Mouse (Mus musculus) midbrain, embryonic 11.5 days (tissue): ENCODE results near the gene Galnt17. TPM values are rescaled to one million over a fixed set of nuclear protein-coding genes. Genes with fewer than 3 reads are reported as not detected.
A peak's percentile ranks its signal among the peaks of the same experiment; 100 is the strongest.

Source experiments
- ATAC-seq: fragments of 200-750 bp; cut with Nextera tagmentation; 2 replicates; pipeline ENCODE4 v1.8.0; 2017; ENCODE audit warnings: moderate TSS enrichment, moderate library complexity; ENCODE audit not compliant: low FRiP score
- DNase-seq: peaks from one replicate; pipeline ENCODE4 v3.0.0; 2015; ENCODE audit warnings: low spot score; ENCODE audit errors: missing footprints
- H3K27ac ChIP-seq: fragments of 300-500 bp; sonication (generic); 2 replicates; pipeline ENCODE4 v1.5.1; 2014; ENCODE audit warnings: low read depth, low read length
- H3K27me3 ChIP-seq: fragments of 300-500 bp; sonication (generic); 2 replicates; pipeline ENCODE4 v1.6.1; 2014; ENCODE audit warnings: mild to moderate bottlenecking, low read length, moderate library complexity, mixed read lengths; ENCODE audit not compliant: control insufficient read depth, insufficient read depth
- H3K36me3 ChIP-seq: fragments of 300-500 bp; sonication (generic); 2 replicates; pipeline ENCODE4 v1.6.1; 2014; ENCODE audit warnings: mild to moderate bottlenecking, low read length, moderate library complexity, mixed read lengths; ENCODE audit not compliant: control insufficient read depth, insufficient read depth
- H3K4me1 ChIP-seq: fragments of 300-500 bp; sonication (generic); 2 replicates; pipeline ENCODE4 v1.6.1; 2014; ENCODE audit warnings: low read length; ENCODE audit not compliant: control insufficient read depth, insufficient read depth
- H3K4me2 ChIP-seq: fragments of 300-500 bp; sonication (generic); 2 replicates; pipeline ENCODE4 v1.6.1; 2014; ENCODE audit warnings: mild to moderate bottlenecking, moderate library complexity
- H3K4me3 ChIP-seq: fragments of 300-500 bp; sonication (generic); 2 replicates; pipeline ENCODE4 v1.5.1; 2014; ENCODE audit warnings: low read depth, low read length
- H3K9ac ChIP-seq: fragments of 300-500 bp; sonication (generic); 2 replicates; pipeline ENCODE4 v1.6.1; 2014; ENCODE audit warnings: low read length
- H3K9me3 ChIP-seq: fragments of 300-500 bp; sonication (generic); 2 replicates; pipeline ENCODE4 v1.6.1; 2016; ENCODE audit warnings: low read length; ENCODE audit not compliant: control insufficient read depth
- WGBS: fragments of 180-500 bp; shearing (Covaris S2); extraction: QIAGEN DNeasy Blood & Tissue Kit; methylation state at CpG from one replicate; pipeline ENCODE4 v1.1.7; 2014; 5-methylcytosine and 5-hydroxymethylcytosine counted together
- polyA plus RNA-seq: library from polyadenylated mRNA; unstranded; fragments of >200 nt; fragmentation: Nextera tagmentation; extraction: Ambion mirVana; gene quantifications from 2 replicates; pipeline ENCODE4 v1.2.1, GENCODE M21; 2014

The Galnt17 gene
- polyA plus RNA-seq, 1 experiment from 2014 or later: 0.79 TPM

- no peaks in the 10 kb centered on the region for H3K27me3 ChIP-seq
- no peak for DNase-seq
- H3K9ac ChIP-seq: no peak overlapping the region
- ATAC-seq: no peak
- no peaks in the 10 kb centered on the region for H3K9me3 ChIP-seq
- WGBS: 90% methylated on average over 1 of the region's 1 CpGs
- no peak overlapping the region for H3K4me2 ChIP-seq
- H3K4me3 ChIP-seq: no peak overlapping the region
- H3K4me1 ChIP-seq: peaks cover 4% of the 10 kb centered on the region; the same call in 1 of the 2 replicates
- no peak overlapping the region for H3K27ac ChIP-seq
- no peaks in the 10 kb centered on the region for H3K36me3 ChIP-seq
Measured at GRCm38 (mm10) chr5:131180756-131181155, 127.5 kb downstream of the Galnt17 start.

- no peaks in the 10 kb centered on the region for H3K36me3 ChIP-seq
- DNase-seq (peak; percentile 83), ATAC-seq (no peak)
- H3K27ac ChIP-seq: no peak overlapping the region; the same call in 1 of the 2 replicates
- H3K9me3 ChIP-seq: no peaks in the 10 kb centered on the region
- H3K27me3 ChIP-seq: no peaks in the 10 kb centered on the region
- H3K4me2 ChIP-seq: no peak overlapping the region
- H3K4me1 ChIP-seq: peaks cover 4% of the 10 kb centered on the region; the same call in 1 of the 2 replicates
- WGBS: 52% methylated on average over 7 of the region's 7 CpGs
- H3K4me3 ChIP-seq: no peak overlapping the region
- no peak overlapping the region for H3K9ac ChIP-seq
Measured at GRCm38 (mm10) chr5:131177851-131178250, 130.4 kb downstream of the Galnt17 start.

- Histone ChIP-seq H3K9ac (no peak overlapping the region), H3K27me3 (no peaks in the 10 kb centered on the region), H3K4me1 (peaks cover 4% of the 10 kb centered on the region; the same call in 1 of the 2 replicates), H3K27ac (no peak overlapping the region; the same call in 1 of the 2 replicates), H3K4me2 (peak overlapping the region; percentile 1; the same call in 1 of the 2 replicates), H3K4me3 (no peak overlapping the region), H3K9me3 (no peaks in the 10 kb centered on the region), H3K36me3 (no peaks in the 10 kb centered on the region)
- peak; percentile 84 for DNase-seq
- WGBS: 33% methylated on average over 2 of the region's 2 CpGs
- peak; percentile 67; the same call in 1 of the 2 replicates for ATAC-seq
Measured at GRCm38 (mm10) chr5:131177168-131177567, 131.1 kb downstream of the Galnt17 start.

GRCm38 (mm10) chr5:131169186-131169585, 139.1 kb downstream of the Galnt17 start:
- no peaks in the 10 kb centered on the region for H3K27me3 ChIP-seq
- H3K9me3 ChIP-seq: no peaks in the 10 kb centered on the region
- H3K36me3 ChIP-seq: no peaks in the 10 kb centered on the region
- 83% methylated on average over 6 of the region's 6 CpGs for WGBS
- DNase-seq (no peak), ATAC-seq (no peak)
- no peak overlapping the region for H3K27ac ChIP-seq
- H3K4me2 ChIP-seq: no peak overlapping the region
- no peaks in the 10 kb centered on the region for H3K4me1 ChIP-seq
- H3K4me3 ChIP-seq: no peak overlapping the region
- H3K9ac ChIP-seq: no peak overlapping the region

- WGBS: 86% methylated on average over 5 of the region's 5 CpGs
Measured at GRCm38 (mm10) chr5:131167366-131167765, 140.9 kb downstream of the Galnt17 start.

GRCm38 (mm10) chr5:131165681-131166080, 142.6 kb downstream of the Galnt17 start:
- Histone ChIP-seq H3K36me3 (no peaks in the 10 kb centered on the region), H3K4me2 (no peak overlapping the region), H3K9ac (no peak overlapping the region), H3K4me1 (no peaks in the 10 kb centered on the region), H3K27ac (no peak overlapping the region), H3K4me3 (no peak overlapping the region), H3K9me3 (no peaks in the 10 kb centered on the region), H3K27me3 (no peaks in the 10 kb centered on the region)
- DNase-seq: peak; percentile 83
- WGBS: 67% methylated on average over 7 of the region's 7 CpGs
- no peak for ATAC-seq

More at GRCm38 (mm10) chr5:131167366-131167765, 140.9 kb downstream of the Galnt17 start:
- DNase-seq (no peak), ATAC-seq (no peak)
- H3K4me2 ChIP-seq: no peak overlapping the region
- H3K4me1 ChIP-seq: no peaks in the 10 kb centered on the region
- H3K9ac ChIP-seq: no peak overlapping the region
- H3K9me3 ChIP-seq: no peaks in the 10 kb centered on the region
- H3K27ac ChIP-seq: no peak overlapping the region
- no peaks in the 10 kb centered on the region for H3K36me3 ChIP-seq
- no peak overlapping the region for H3K4me3 ChIP-seq
- no peaks in the 10 kb centered on the region for H3K27me3 ChIP-seq

GRCm38 (mm10) chr5:131157866-131158265, 150.4 kb downstream of the Galnt17 start:
- Histone ChIP-seq H3K4me2 (no peak overlapping the region), H3K36me3 (no peaks in the 10 kb centered on the region), H3K27me3 (no peaks in the 10 kb centered on the region), H3K27ac (no peak overlapping the region), H3K4me3 (no peak overlapping the region), H3K9ac (no peak overlapping the region), H3K4me1 (no peaks in the 10 kb centered on the region), H3K9me3 (no peaks in the 10 kb centered on the region)
- ATAC-seq (no peak), DNase-seq (no peak)
- 87% methylated on average over 4 of the region's 4 CpGs for WGBS

GRCm38 (mm10) chr5:131156323-131156722, 152.0 kb downstream of the Galnt17 start:
- no peak overlapping the region for H3K9ac ChIP-seq
- no peaks in the 10 kb centered on the region for H3K4me1 ChIP-seq
- no peak overlapping the region for H3K4me2 ChIP-seq
- no peak overlapping the region for H3K27ac ChIP-seq
- 78% methylated on average over 3 of the region's 3 CpGs for WGBS
- ATAC-seq: no peak
- no peak for DNase-seq
- H3K36me3 ChIP-seq: no peaks in the 10 kb centered on the region
- no peak overlapping the region for H3K4me3 ChIP-seq
- H3K9me3 ChIP-seq: no peaks in the 10 kb centered on the region
- no peaks in the 10 kb centered on the region for H3K27me3 ChIP-seq

GRCm38 (mm10) chr5:131142606-131143005, 165.7 kb downstream of the Galnt17 start:
- WGBS: 91% methylated on average over 4 of the region's 4 CpGs
- Histone ChIP-seq H3K27me3 (no peaks in the 10 kb centered on the region), H3K27ac (no peak overlapping the region), H3K4me3 (no peak overlapping the region), H3K4me1 (no peaks in the 10 kb centered on the region), H3K36me3 (no peaks in the 10 kb centered on the region), H3K9me3 (no peaks in the 10 kb centered on the region), H3K4me2 (no peak overlapping the region), H3K9ac (no peak overlapping the region)
- DNase-seq (no peak), ATAC-seq (no peak)
